ENCODE assay signal across 22 mouse cellular contexts in genomic region chr9:107964681-107965080, GRCm38 (mm10). TPM values are rescaled to one million over a fixed set of nuclear protein-coding genes. Genes with fewer than 3 reads are reported as not detected.
DNase-seq lines count a peak whose midpoint lies in the region; ATAC-seq lines count a peak whose summit lies in the region.
"Had no signal": no experiment of that assay in that cellular context is flagged by ENCODE, and none has a peak within 500 bp of the region (broad histone marks: within the 10 kb centered on the region; RNA-seq: fewer than 3 reads in every experiment).

No protein-coding gene starts in this region.

- intact Hi-C loops in heart, postnatal 36 days (cut with DNase I) = loop anchor here (5.0 kb wide), 1 partner anchor 88 kb away; the partner anchor contains the start of gene Amigo3

- peaks cover 17% of the 10 kb centered on the region for H3K4me1 ChIP-seq in heart, embryonic 10.5 days
- H3K4me1 ChIP-seq in heart, embryonic 16.5 days (ENCODE audit: control insufficient read depth, insufficient read depth, low read length) = no peaks in the 10 kb centered on the region
- peaks cover 28% of the 10 kb centered on the region for H3K4me1 ChIP-seq in liver, embryonic 12.5 days
- H3K4me1 ChIP-seq in liver, embryonic 15.5 days (replicated peaks) = peaks cover 33% of the 10 kb centered on the region
- H3K4me1 ChIP-seq: embryonic facial prominence, embryonic 13.5 days had no signal

- H3K27ac ChIP-seq in heart, embryonic 10.5 days = peak overlapping the region; percentile 67
- peak overlapping the region; percentile 18; the same call in 1 of the 2 replicates for H3K27ac ChIP-seq in heart, embryonic 16.5 days (ENCODE audit: low read length)
- H3K27ac ChIP-seq in liver, embryonic 12.5 days = peak overlapping the region; percentile 66; the same call in 1 of the 2 replicates
- peak overlapping the region; percentile 66; the same call in 1 of the 2 replicates for H3K27ac ChIP-seq in liver, embryonic 15.5 days (replicated peaks)
- H3K27ac ChIP-seq: embryonic facial prominence, embryonic 13.5 days; forebrain, embryonic 12.5 days; hindbrain, embryonic 15.5 days had no signal

- no peak overlapping the region for H3K9ac ChIP-seq in heart, embryonic 16.5 days (ENCODE audit: low read length)
- 0 out of 2 replicates have a peak overlapping the region, but pooled peaks have one; percentile 3 for H3K9ac ChIP-seq in liver, embryonic 12.5 days
- H3K9ac ChIP-seq in liver, embryonic 15.5 days = no peak overlapping the region
- H3K9ac ChIP-seq: embryonic facial prominence, embryonic 13.5 days; heart, embryonic 15.5 days; hindbrain, embryonic 15.5 days had no signal

- H3K9me3 ChIP-seq in heart, embryonic 10.5 days = no peaks in the 10 kb centered on the region
- H3K9me3 ChIP-seq in heart, embryonic 16.5 days (replicated peaks; ENCODE audit: control insufficient read depth, low read length) = no peaks in the 10 kb centered on the region
- H3K9me3 ChIP-seq in liver, embryonic 12.5 days (replicated peaks) = no peaks in the 10 kb centered on the region
- no peaks in the 10 kb centered on the region for H3K9me3 ChIP-seq in liver, embryonic 15.5 days (replicated peaks)
- H3K9me3 ChIP-seq: embryonic facial prominence, embryonic 13.5 days; forebrain, embryonic 12.5 days; heart, embryonic 15.5 days; hindbrain, embryonic 15.5 days had no signal

- 88% methylated on average over 9 of the region's 9 CpGs for WGBS in heart, embryonic 10.5 days
- WGBS in heart, embryonic 16.5 days = 87% methylated on average over 9 of the region's 9 CpGs
- WGBS in liver, embryonic 12.5 days (ENCODE audit: insufficient replicate concordance) = 88% methylated on average over 9 of the region's 9 CpGs
- WGBS in liver, embryonic 15.5 days (ENCODE audit: insufficient replicate concordance) = 82% methylated on average over 9 of the region's 9 CpGs

- no peak for ATAC-seq in heart, embryonic 16.5 days (replicated peaks; ENCODE audit: extremely low read depth, insufficient read depth, low FRiP score)
- no peak for ATAC-seq in liver, embryonic 12.5 days
- no peak for ATAC-seq in liver, embryonic 15.5 days (ENCODE audit: insufficient read depth)
- ATAC-seq: activated CD4-positive, CD25-positive, alpha-beta regulatory T cell, adult 4 months; forebrain, embryonic 16.5 days; intestine, embryonic 16.5 days; Patski had no signal

- no peak overlapping the region for H3K4me3 ChIP-seq in heart, embryonic 10.5 days
- no peak overlapping the region for H3K4me3 ChIP-seq in heart, embryonic 16.5 days (ENCODE audit: low read length)
- no peak overlapping the region for H3K4me3 ChIP-seq in liver, embryonic 12.5 days
- no peak overlapping the region for H3K4me3 ChIP-seq in liver, embryonic 15.5 days (replicated peaks)
- H3K4me3 ChIP-seq: embryonic facial prominence, embryonic 13.5 days; forebrain, embryonic 12.5 days; heart, embryonic 15.5 days; hindbrain, embryonic 15.5 days had no signal

- no peak overlapping the region for H3K4me2 ChIP-seq in heart, embryonic 16.5 days (ENCODE audit: low read depth, low read length)
- no peak overlapping the region for H3K4me2 ChIP-seq in liver, embryonic 12.5 days
- H3K4me2 ChIP-seq in liver, embryonic 15.5 days = no peak overlapping the region
- H3K4me2 ChIP-seq: embryonic facial prominence, embryonic 13.5 days; forebrain, embryonic 12.5 days; heart, embryonic 15.5 days; hindbrain, embryonic 15.5 days had no signal

- H3K27me3 ChIP-seq in heart, embryonic 10.5 days (ENCODE audit: insufficient read depth, poor library complexity, severe bottlenecking) = no peaks in the 10 kb centered on the region
- H3K27me3 ChIP-seq in heart, embryonic 16.5 days (ENCODE audit: control insufficient read depth, insufficient read depth, low read length) = no peaks in the 10 kb centered on the region
- no peaks in the 10 kb centered on the region for H3K27me3 ChIP-seq in liver, embryonic 12.5 days (replicated peaks)
- H3K27me3 ChIP-seq in liver, embryonic 15.5 days = no peaks in the 10 kb centered on the region
- H3K27me3 ChIP-seq: embryonic facial prominence, embryonic 13.5 days; forebrain, embryonic 12.5 days; heart, embryonic 15.5 days; hindbrain, embryonic 15.5 days; Patski had no signal

- no peak for DNase-seq in heart, embryonic 10.5 days (ENCODE audit: low spot score)
- DNase-seq in heart, postnatal 36 days = no peak
- DNase-seq in heart, postnatal 4 days = no peak
- DNase-seq in liver = no peak
- no peak for DNase-seq in gastrocnemius, adult 18-20 months (ENCODE audit: low spot score)
- DNase-seq: adrenal gland, postnatal 14 days; cerebellum, adult 18-20 months; cerebellum, adult 9-11 months; cerebellum, postnatal 36 days; gastrocnemius, postnatal 14 days had no signal

- peaks cover 71% of the 10 kb centered on the region for H3K36me3 ChIP-seq in heart, embryonic 10.5 days
- H3K36me3 ChIP-seq in heart, embryonic 16.5 days (ENCODE audit: control insufficient read depth, insufficient read depth) = 0 out of 2 replicates have a peak, but pooled peaks cover 4% of the 10 kb centered on the region
- peaks cover 94% of the 10 kb centered on the region for H3K36me3 ChIP-seq in liver, embryonic 12.5 days
- H3K36me3 ChIP-seq in liver, embryonic 15.5 days (replicated peaks) = peaks cover 92% of the 10 kb centered on the region
- H3K36me3 ChIP-seq: hindbrain, embryonic 15.5 days had no signal

RNA-seq across cellular contexts. Expression of gene Uba7, which starts 10.6 kb away (rescaled TPM):
- polyA plus RNA-seq in heart, embryonic 10.5 days (2016; fragmentation: Nextera tagmentation; extraction: Ambion mirVana) = 29.4 and 33.6 TPM in 2 replicates
- total RNA-seq in heart, postnatal 36 days (2021) = 10 to 100 TPM; 11.6 to 20.2 TPM
- polyA plus RNA-seq in heart, embryonic 16.5 days (2015; fragmentation: Nextera tagmentation; extraction: Ambion mirVana) = 24.1 and 24.2 TPM in 2 replicates
- 10 to 100 TPM; 13.6 to 13.9 TPM for total RNA-seq in heart, postnatal 4 days (2021)
- 63.1 and 63.7 TPM in 2 replicates for polyA plus RNA-seq in liver, embryonic 12.5 days (2016; fragmentation: Nextera tagmentation; extraction: Ambion mirVana)
- 55.7 and 60.1 TPM in 2 replicates for polyA plus RNA-seq in liver, embryonic 15.5 days (2015; fragmentation: Nextera tagmentation; extraction: Ambion mirVana)
- total RNA-seq in gastrocnemius, adult 18-20 months (2021) = 1 to 10 TPM; 2.6 to 2.8 TPM

RNA-seq across cellular contexts. Expression of gene Traip, which starts 14.7 kb away (rescaled TPM):
- 18.7 and 30.8 TPM in 2 replicates for polyA plus RNA-seq in heart, embryonic 10.5 days (2016; fragmentation: Nextera tagmentation; extraction: Ambion mirVana)
- total RNA-seq in heart, postnatal 36 days (2021) = 1 to 10 TPM; 1.0 to 1.3 TPM
- polyA plus RNA-seq in heart, embryonic 16.5 days (2015; fragmentation: Nextera tagmentation; extraction: Ambion mirVana) = 11.8 and 12.7 TPM in 2 replicates
- total RNA-seq in heart, postnatal 4 days (2021) = 10 to 100 TPM in 1 of 2 experiments, 1 to 10 TPM in 1; 7.4 to 10.5 TPM
- polyA plus RNA-seq in liver, embryonic 12.5 days (2016; fragmentation: Nextera tagmentation; extraction: Ambion mirVana) = 20.9 and 22.2 TPM in 2 replicates
- 12.6 and 14.6 TPM in 2 replicates for polyA plus RNA-seq in liver, embryonic 15.5 days (2015; fragmentation: Nextera tagmentation; extraction: Ambion mirVana)
- under 1 TPM; 0.27 to 0.62 TPM for total RNA-seq in gastrocnemius, adult 18-20 months (2021)

RNA-seq across cellular contexts. Expression of gene Gm20661, which starts 18.2 kb away (rescaled TPM):
- 2.2 and 3.4 TPM in 2 replicates for polyA plus RNA-seq in heart, embryonic 10.5 days (2016; fragmentation: Nextera tagmentation; extraction: Ambion mirVana)
- total RNA-seq in heart, postnatal 36 days (2021) = under 1 TPM; 0.25 to 0.30 TPM
- polyA plus RNA-seq in heart, embryonic 16.5 days (2015; fragmentation: Nextera tagmentation; extraction: Ambion mirVana) = 2.6 and 3.0 TPM in 2 replicates
- 1 to 10 TPM in 1 of 2 experiments, under 1 TPM in 1; 0.72 to 1.2 TPM for total RNA-seq in heart, postnatal 4 days (2021)
- 1.2 and 1.4 TPM in 2 replicates for polyA plus RNA-seq in liver, embryonic 12.5 days (2016; fragmentation: Nextera tagmentation; extraction: Ambion mirVana)
- polyA plus RNA-seq in liver, embryonic 15.5 days (2015; fragmentation: Nextera tagmentation; extraction: Ambion mirVana) = 0.54 and 0.66 TPM in 2 replicates
- total RNA-seq in gastrocnemius, adult 18-20 months (2021) = not detected
- polyA plus RNA-seq: activated CD4-positive, CD25-positive, alpha-beta regulatory T cell, adult 4 months; C2C12; Patski had no signal

RNA-seq across cellular contexts. Expression of gene Inka1, which starts 21.0 kb away (rescaled TPM):
- polyA plus RNA-seq in heart, embryonic 10.5 days (2016; fragmentation: Nextera tagmentation; extraction: Ambion mirVana) = 58.7 and 71.1 TPM in 2 replicates
- total RNA-seq in heart, postnatal 36 days (2021) = 10 to 100 TPM; 10.3 to 11.8 TPM
- 40.9 and 44.0 TPM in 2 replicates for polyA plus RNA-seq in heart, embryonic 16.5 days (2015; fragmentation: Nextera tagmentation; extraction: Ambion mirVana)
- 10 to 100 TPM; 24.8 to 27.7 TPM for total RNA-seq in heart, postnatal 4 days (2021)
- 64.3 and 68.7 TPM in 2 replicates for polyA plus RNA-seq in liver, embryonic 12.5 days (2016; fragmentation: Nextera tagmentation; extraction: Ambion mirVana)
- 50.5 and 50.8 TPM in 2 replicates for polyA plus RNA-seq in liver, embryonic 15.5 days (2015; fragmentation: Nextera tagmentation; extraction: Ambion mirVana)
- total RNA-seq in gastrocnemius, adult 18-20 months (2021) = 1 to 10 TPM; 1.5 to 3.0 TPM

RNA-seq across cellular contexts. Expression of gene Cdhr4, which starts 27.6 kb away (rescaled TPM):
- 4.0 and 5.2 TPM in 2 replicates for polyA plus RNA-seq in heart, embryonic 10.5 days (2016; fragmentation: Nextera tagmentation; extraction: Ambion mirVana)
- total RNA-seq in heart, postnatal 36 days (2021) = 1 to 10 TPM in 1 of 2 experiments, under 1 TPM in 1; 0.14 to 1.0 TPM
- 4.6 TPM in 2 replicates for polyA plus RNA-seq in heart, embryonic 16.5 days (2015; fragmentation: Nextera tagmentation; extraction: Ambion mirVana)
- total RNA-seq in heart, postnatal 4 days (2021) = 1 to 10 TPM; 1.4 to 2.1 TPM
- 2.6 and 3.7 TPM in 2 replicates for polyA plus RNA-seq in liver, embryonic 12.5 days (2016; fragmentation: Nextera tagmentation; extraction: Ambion mirVana)
- 1.1 and 1.5 TPM in 2 replicates for polyA plus RNA-seq in liver, embryonic 15.5 days (2015; fragmentation: Nextera tagmentation; extraction: Ambion mirVana)
- not detected for total RNA-seq in gastrocnemius, adult 18-20 months (2021)
- polyA plus RNA-seq: C2C12, Patski had no signal
